ENCODE assay signal across 32 mouse cellular contexts in genomic region chr6:51685651-51686287, GRCm38 (mm10).
DNase-seq lines count a peak whose midpoint lies in the region; ATAC-seq and TF ChIP-seq lines count a peak whose summit lies in the region.
"Had no signal": no experiment of that assay in that cellular context is flagged by ENCODE, and none has a peak within 500 bp of the region (broad histone marks: within the 10 kb centered on the region; RNA-seq: fewer than 3 reads in every experiment).

No protein-coding gene starts in this region.

- TF ChIP-seq CTCF in left cerebral cortex, adult 2 months (IDR thresholded peaks at IDR 0.05): no peak

- intact Hi-C loops in left cerebral cortex, adult 2 months (cut with DNase I): no loop called here

- H3K27ac ChIP-seq in hindbrain, embryonic 13.5 days: peak overlapping the region; percentile 71; the same call in 1 of the 2 replicates
- H3K27ac ChIP-seq in hindbrain, embryonic 14.5 days: no peak overlapping the region
- no peak overlapping the region for H3K27ac ChIP-seq in left cerebral cortex, adult 2 months
- H3K27ac ChIP-seq: embryonic facial prominence, embryonic 10.5 days; embryonic facial prominence, embryonic 15.5 days; forebrain, embryonic 12.5 days; kidney, postnatal 0 days; liver, embryonic 14.5 days; macrophage; neural tube, embryonic 12.5 days had no signal

- WGBS in hindbrain, embryonic 13.5 days: 67% methylated on average over 8 of the region's 8 CpGs
- 66% methylated on average over 8 of the region's 8 CpGs for WGBS in hindbrain, embryonic 14.5 days

- no peak overlapping the region for H3K4me3 ChIP-seq in hindbrain, embryonic 13.5 days
- no peak overlapping the region for H3K4me3 ChIP-seq in hindbrain, embryonic 14.5 days (replicated peaks; ENCODE audit: low read length)
- no peak overlapping the region for H3K4me3 ChIP-seq in left cerebral cortex, adult 2 months
- H3K4me3 ChIP-seq: embryonic facial prominence, embryonic 10.5 days; embryonic facial prominence, embryonic 15.5 days; forebrain, embryonic 12.5 days; myocyte; neural tube, embryonic 12.5 days had no signal

- H3K9me3 ChIP-seq in hindbrain, embryonic 13.5 days: no peaks in the 10 kb centered on the region
- H3K9me3 ChIP-seq in hindbrain, embryonic 14.5 days (ENCODE audit: control insufficient read depth, low read length): no peaks in the 10 kb centered on the region
- H3K9me3 ChIP-seq: embryonic facial prominence, embryonic 10.5 days; embryonic facial prominence, embryonic 15.5 days; forebrain, embryonic 12.5 days; neural tube, embryonic 12.5 days had no signal

- no peaks in the 10 kb centered on the region for H3K27me3 ChIP-seq in hindbrain, embryonic 13.5 days
- no peaks in the 10 kb centered on the region for H3K27me3 ChIP-seq in hindbrain, embryonic 14.5 days (ENCODE audit: control insufficient read depth, insufficient read depth, low read length)
- H3K27me3 ChIP-seq: embryonic facial prominence, embryonic 15.5 days; forebrain, embryonic 12.5 days; neural tube, embryonic 12.5 days had no signal

- H3K4me2 ChIP-seq in hindbrain, embryonic 13.5 days: no peak overlapping the region
- H3K4me2 ChIP-seq in hindbrain, embryonic 14.5 days (replicated peaks): no peak overlapping the region
- H3K4me2 ChIP-seq: embryonic facial prominence, embryonic 15.5 days; forebrain, embryonic 12.5 days; heart, embryonic 11.5 days; midbrain, embryonic 11.5 days; neural tube, embryonic 12.5 days had no signal

- no peak overlapping the region for H3K9ac ChIP-seq in hindbrain, embryonic 13.5 days
- no peak overlapping the region for H3K9ac ChIP-seq in hindbrain, embryonic 14.5 days
- H3K9ac ChIP-seq: embryonic facial prominence, embryonic 15.5 days; forebrain, embryonic 12.5 days; forebrain, postnatal 0 days; liver, embryonic 14.5 days; neural tube, embryonic 12.5 days had no signal

- no peak for DNase-seq in hindbrain, embryonic 14.5 days (ENCODE audit: low spot score)
- peak; percentile 18 for DNase-seq in lung, postnatal 25 days (ENCODE audit: low spot score)
- DNase-seq in left cerebral cortex, adult 2 months (ENCODE audit: extremely low spot score in 1 of 2, low spot score in 2 of 2): no peak
- no peak for DNase-seq in MN1 (ENCODE audit: low spot score)
- DNase-seq: adrenal gland, adult 2 months; adrenal gland, postnatal 36 days; B cell, adult 2 months; cerebellum, adult 2 months; cerebellum, postnatal 14 days; forebrain, postnatal 0 days; heart, postnatal 4 days; kidney, adult 2 months; kidney, postnatal 4 days; layer of hippocampus, postnatal 36 days; liver; thymus, adult 2 months; thymus, postnatal 4 days had no signal

- H3K4me1 ChIP-seq in hindbrain, embryonic 13.5 days (replicated peaks): peaks cover 16% of the 10 kb centered on the region
- no peaks in the 10 kb centered on the region for H3K4me1 ChIP-seq in hindbrain, embryonic 14.5 days (replicated peaks; ENCODE audit: control insufficient read depth, insufficient read depth, low read length)
- H3K4me1 ChIP-seq: embryonic facial prominence, embryonic 15.5 days; neural tube, embryonic 12.5 days had no signal

- ATAC-seq in hindbrain, embryonic 13.5 days (ENCODE audit: low FRiP score): no peak
- no peak for ATAC-seq in hindbrain, embryonic 14.5 days (ENCODE audit: low FRiP score)
- ATAC-seq in common myeloid progenitor, adult 5-6 weeks (replicated peaks; ENCODE audit: low read depth, poor library complexity, severe bottlenecking): peak; percentile 73
- peak; percentile 64 for ATAC-seq in granulocyte monocyte progenitor cell, adult 5-6 weeks (replicated peaks; ENCODE audit: poor library complexity, severe bottlenecking)
- ATAC-seq: activated CD4-positive, CD25-positive, alpha-beta regulatory T cell, adult 4 months; forebrain, postnatal 0 days; inflammation-experienced regulatory T-cells, adult 6 months had no signal

- no peaks in the 10 kb centered on the region for H3K36me3 ChIP-seq in hindbrain, embryonic 13.5 days
- no peaks in the 10 kb centered on the region for H3K36me3 ChIP-seq in hindbrain, embryonic 14.5 days (replicated peaks; ENCODE audit: control insufficient read depth, insufficient read depth)
- H3K36me3 ChIP-seq: embryonic facial prominence, embryonic 10.5 days; embryonic facial prominence, embryonic 15.5 days; forebrain, embryonic 12.5 days; neural tube, embryonic 12.5 days had no signal

Comparison
In these comparisons a context has a peak if more than half of its experiments do, and no peak if none do; other contexts are left out.
1. ATAC-seq: peak in common myeloid progenitor, adult 5-6 weeks (single experiment) and granulocyte monocyte progenitor cell, adult 5-6 weeks (single experiment); none in hindbrain, embryonic 13.5 days (single experiment) and hindbrain, embryonic 14.5 days (single experiment).